Mouse (Mus musculus): ENCODE measurements around the gene Rnf19b. TPM values are rescaled to one million over a fixed set of nuclear protein-coding genes. Genes with fewer than 3 reads are reported as not detected.

Gene Rnf19b
- total RNA-seq, 2 experiments from 2014 or later = 40.7 to 45.9 TPM

GRCm38 (mm10) chr4:129120520-129121445, 62.7 kb downstream of the Rnf19b start:
- DNase-seq = peak; percentile 80

GRCm38 (mm10) chr4:129121569-129122086, 63.6 kb downstream of the Rnf19b start, which contains the start of gene Hpca:
TSS of gene Hpca (minus strand) at chr4:129122036.
- DNase-seq = no peak

GRCm38 (mm10) chr4:129122107-129122506, 64.0 kb downstream of the Rnf19b start:
- DNase-seq = no peak

GRCm38 (mm10) chr4:129122719-129123118, 64.6 kb downstream of the Rnf19b start:
- DNase-seq = peak in 1 of 2 experiments; percentile 81

- DNase-seq = peak; percentile 87 to 89
Observed at GRCm38 (mm10) chr4:129124652-129125146, 66.6 kb downstream of the Rnf19b start.

GRCm38 (mm10) chr4:129125736-129126451, 67.8 kb downstream of the Rnf19b start:
- no peak for DNase-seq

GRCm38 (mm10) chr4:129128582-129129338, 70.7 kb downstream of the Rnf19b start:
- no peak for DNase-seq

- no peak for DNase-seq
Observed at GRCm38 (mm10) chr4:129129387-129129786, 71.3 kb downstream of the Rnf19b start.

- no peak for DNase-seq
Observed at GRCm38 (mm10) chr4:129130149-129130548, 72.1 kb downstream of the Rnf19b start.

- no peak for DNase-seq
Observed at GRCm38 (mm10) chr4:129130755-129131303, 72.8 kb downstream of the Rnf19b start.

- DNase-seq = no peak
Observed at GRCm38 (mm10) chr4:129134799-129135585, 76.9 kb downstream of the Rnf19b start.

Other genes starting within 250 kb of the Rnf19b start
- 10 to 100 TPM; 13.9 to 14.2 TPM for gene Trim62, start 174.7 kb upstream of the Rnf19b start, total RNA-seq (2021)
- gene Azin2, start 95.8 kb upstream of the Rnf19b start, total RNA-seq (2021) = 10 to 100 TPM; 38.7 to 39.5 TPM
- 10 to 100 TPM; 26.3 to 26.9 TPM for gene Ak2, start 66.3 kb upstream of the Rnf19b start, total RNA-seq (2021)
- not detected for gene Tmem54, start 47.3 kb downstream of the Rnf19b start, total RNA-seq (2021)
- 1,000 to 10,000 TPM; 2,384 to 2,720 TPM for gene Hpca, start 63.8 kb downstream of the Rnf19b start, total RNA-seq (2021)
- gene Fndc5, start 78.7 kb downstream of the Rnf19b start, total RNA-seq (2021) = 10 to 100 TPM; 76.2 to 78.0 TPM
- 10 to 100 TPM; 31.8 to 34.8 TPM for gene S100pbp, start 131.5 kb downstream of the Rnf19b start, total RNA-seq (2021)
- 10 to 100 TPM; 84.4 to 95.9 TPM for gene Yars, start 131.5 kb downstream of the Rnf19b start, total RNA-seq (2021)
- gene C77080, start 203.1 kb downstream of the Rnf19b start, total RNA-seq (2021) = 1 to 10 TPM; 5.8 TPM
- gene Sync, start 229.3 kb downstream of the Rnf19b start, total RNA-seq (2021) = 1 to 10 TPM in 1 of 2 experiments, under 1 TPM in 1; 0.56 to 1.1 TPM

All from layer of hippocampus, postnatal 36 days (tissue).